19 mouse cellular contexts compared by ENCODE assay signal in genomic region chr17:86193979-86194378, GRCm38 (mm10). TPM values are rescaled to one million over a fixed set of nuclear protein-coding genes. Genes with fewer than 3 reads are reported as not detected.
A peak's percentile ranks its signal among the peaks of the same experiment; 100 is the strongest.
DNase-seq lines count a peak whose midpoint lies in the region; ATAC-seq lines count a peak whose summit lies in the region.
"Had no signal": no experiment of that assay in that cellular context is flagged by ENCODE, and none has a peak within 500 bp of the region (broad histone marks: within the 10 kb centered on the region; RNA-seq: fewer than 3 reads in every experiment).

No protein-coding gene starts in this region.

- H3K4me1 ChIP-seq in intestine, embryonic 15.5 days (replicated peaks): peaks cover 7% of the 10 kb centered on the region
- peaks cover 55% of the 10 kb centered on the region for H3K4me1 ChIP-seq in kidney, embryonic 15.5 days
- no peaks in the 10 kb centered on the region for H3K4me1 ChIP-seq in forebrain, embryonic 13.5 days

- peak; percentile 61 for ATAC-seq in intestine, embryonic 15.5 days
- ATAC-seq in kidney, embryonic 15.5 days (replicated peaks; ENCODE audit: low FRiP score): 0 out of 2 replicates have a peak, but pooled peaks have one; percentile 50
- ATAC-seq in forebrain, embryonic 13.5 days: no peak
- ATAC-seq: forebrain, embryonic 14.5 days had no signal

- H3K36me3 ChIP-seq in intestine, embryonic 15.5 days: no peaks in the 10 kb centered on the region
- no peaks in the 10 kb centered on the region for H3K36me3 ChIP-seq in kidney, embryonic 15.5 days
- no peaks in the 10 kb centered on the region for H3K36me3 ChIP-seq in forebrain, embryonic 13.5 days (ENCODE audit: poor library complexity, severe bottlenecking)
- H3K36me3 ChIP-seq: embryonic facial prominence, embryonic 13.5 days; heart, embryonic 10.5 days had no signal

- H3K9ac ChIP-seq in intestine, embryonic 15.5 days: no peak overlapping the region
- no peak overlapping the region for H3K9ac ChIP-seq in kidney, embryonic 15.5 days
- no peak overlapping the region for H3K9ac ChIP-seq in forebrain, embryonic 13.5 days
- H3K9ac ChIP-seq: embryonic facial prominence, embryonic 13.5 days; hindbrain, embryonic 14.5 days had no signal

- H3K9me3 ChIP-seq in intestine, embryonic 15.5 days: no peaks in the 10 kb centered on the region
- H3K9me3 ChIP-seq in kidney, embryonic 15.5 days (replicated peaks): no peaks in the 10 kb centered on the region
- no peaks in the 10 kb centered on the region for H3K9me3 ChIP-seq in forebrain, embryonic 13.5 days (replicated peaks)
- H3K9me3 ChIP-seq: embryonic facial prominence, embryonic 13.5 days; heart, embryonic 10.5 days had no signal

- WGBS in intestine, embryonic 15.5 days: 63% methylated on average over 6 of the region's 6 CpGs
- WGBS in kidney, embryonic 15.5 days: 61% methylated on average over 6 of the region's 6 CpGs
- 94% methylated on average over 6 of the region's 6 CpGs for WGBS in forebrain, embryonic 13.5 days

- no peak overlapping the region for H3K27ac ChIP-seq in intestine, embryonic 15.5 days
- H3K27ac ChIP-seq in kidney, embryonic 15.5 days: peak overlapping the region; percentile 51; the same call in 1 of the 2 replicates
- H3K27ac ChIP-seq in forebrain, embryonic 13.5 days: no peak overlapping the region
- H3K27ac ChIP-seq: embryonic facial prominence, embryonic 13.5 days; heart, embryonic 10.5 days; hindbrain, embryonic 14.5 days had no signal

- peak; percentile 54 for DNase-seq in kidney, adult 18-20 months
- peak; percentile 57 to 75 for DNase-seq in kidney, postnatal 25 days
- no peak for DNase-seq in gastrocnemius, postnatal 4 days (ENCODE audit: low spot score in 2 of 2)
- no peak for DNase-seq in cerebellum, postnatal 36 days
- no peak for DNase-seq in adrenal gland, postnatal 14 days
- DNase-seq: adrenal gland, postnatal 10 days; cerebellum, adult 11-12 months; cerebellum, adult 9-10 months; cerebellum, postnatal 25 days; gastrocnemius, postnatal 36 days; heart, adult 18-20 months; heart, postnatal 10 days had no signal

- H3K27me3 ChIP-seq in intestine, embryonic 15.5 days (replicated peaks): no peaks in the 10 kb centered on the region
- H3K27me3 ChIP-seq in kidney, embryonic 15.5 days: no peaks in the 10 kb centered on the region
- H3K27me3 ChIP-seq in forebrain, embryonic 13.5 days: no peaks in the 10 kb centered on the region
- H3K27me3 ChIP-seq: embryonic facial prominence, embryonic 13.5 days had no signal

- H3K4me3 ChIP-seq in intestine, embryonic 15.5 days (replicated peaks): no peak overlapping the region
- H3K4me3 ChIP-seq in kidney, embryonic 15.5 days (replicated peaks): no peak overlapping the region
- H3K4me3 ChIP-seq in forebrain, embryonic 13.5 days: no peak overlapping the region
- H3K4me3 ChIP-seq: embryonic facial prominence, embryonic 13.5 days; heart, embryonic 10.5 days had no signal

- no peak overlapping the region for H3K4me2 ChIP-seq in intestine, embryonic 15.5 days (replicated peaks)
- no peak overlapping the region for H3K4me2 ChIP-seq in kidney, embryonic 15.5 days
- no peak overlapping the region for H3K4me2 ChIP-seq in forebrain, embryonic 13.5 days
- H3K4me2 ChIP-seq: embryonic facial prominence, embryonic 13.5 days; hindbrain, embryonic 14.5 days had no signal

RNA-seq across cellular contexts. Expression of gene Prkce, which starts 26.4 kb away (rescaled TPM):
- polyA plus RNA-seq in intestine, embryonic 15.5 days (2015; fragmentation: Nextera tagmentation; extraction: Ambion mirVana): 6.6 TPM in 2 replicates
- polyA plus RNA-seq in kidney, embryonic 15.5 days (2015; fragmentation: Nextera tagmentation; extraction: Ambion mirVana): 6.8 and 7.1 TPM in 2 replicates
- 10 to 100 TPM; 12.3 to 13.0 TPM for total RNA-seq in gastrocnemius, postnatal 4 days (2021)
- 10.9 and 13.7 TPM in 2 replicates for polyA plus RNA-seq in forebrain, embryonic 13.5 days (2015; fragmentation: Nextera tagmentation; extraction: Ambion mirVana)
- total RNA-seq in adrenal gland, postnatal 14 days (2021): 26.0 and 26.1 TPM in 2 replicates

RNA-seq across cellular contexts. Expression of gene Srbd1, which starts 49.0 kb away (rescaled TPM):
- polyA plus RNA-seq in intestine, embryonic 15.5 days (2015; fragmentation: Nextera tagmentation; extraction: Ambion mirVana): 12.7 and 13.2 TPM in 2 replicates
- polyA plus RNA-seq in kidney, embryonic 15.5 days (2015; fragmentation: Nextera tagmentation; extraction: Ambion mirVana): 21.0 and 21.7 TPM in 2 replicates
- 10 to 100 TPM; 15.0 to 16.4 TPM for total RNA-seq in gastrocnemius, postnatal 4 days (2021)
- polyA plus RNA-seq in forebrain, embryonic 13.5 days (2015; fragmentation: Nextera tagmentation; extraction: Ambion mirVana): 18.2 and 21.0 TPM in 2 replicates
- 16.4 and 17.2 TPM in 2 replicates for total RNA-seq in adrenal gland, postnatal 14 days (2021)

Comparison
In these comparisons a context has a peak if more than half of its experiments do, and no peak if none do; other contexts are left out.
1. DNase-seq: peak in kidney, adult 18-20 months (single experiment) and kidney, postnatal 25 days (2 of 2); none in gastrocnemius, postnatal 4 days (0 of 2), cerebellum, postnatal 36 days (0 of 2) and adrenal gland, postnatal 14 days (single experiment).